In the genomic region with DNA sequence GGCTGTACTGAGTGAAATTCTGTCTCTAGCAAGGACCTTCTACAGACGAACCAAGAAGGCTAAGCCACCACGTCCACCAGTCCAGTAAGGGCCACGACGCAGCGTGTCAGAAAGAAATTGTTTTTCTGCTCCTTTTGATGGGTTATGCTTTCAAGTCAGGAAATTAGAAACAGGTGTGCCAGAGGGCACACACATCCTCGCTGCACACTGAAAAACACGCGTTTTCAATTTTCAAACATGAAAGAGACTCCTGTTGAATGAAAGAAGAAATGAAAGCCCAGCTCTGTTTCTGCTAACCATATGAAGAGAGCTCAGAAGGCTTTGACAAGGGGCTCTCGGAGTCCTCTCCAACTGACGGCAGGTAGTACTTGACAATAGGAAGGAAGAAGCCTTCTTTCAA, we compare ENCODE assay signal across 15 mouse cellular contexts.
A peak's percentile ranks its signal among the peaks of the same experiment; 100 is the strongest.
DNase-seq lines count a peak whose midpoint lies in the region; ATAC-seq lines count a peak whose summit lies in the region.
"Had no signal": no experiment of that assay in that cellular context is flagged by ENCODE, and none has a peak within 500 bp of the region (broad histone marks: within the 10 kb centered on the region; RNA-seq: fewer than 3 reads in every experiment).

No protein-coding gene starts in this region.

- no peak overlapping the region for H3K9ac ChIP-seq in midbrain, embryonic 15.5 days
- no peak overlapping the region for H3K9ac ChIP-seq in midbrain, embryonic 16.5 days (ENCODE audit: low read depth, low read length)
- no peak overlapping the region for H3K9ac ChIP-seq in limb, embryonic 11.5 days (ENCODE audit: low read length)
- H3K9ac ChIP-seq: forebrain, embryonic 12.5 days; lung, embryonic 15.5 days; stomach, embryonic 15.5 days had no signal

- peak; percentile 6 for DNase-seq in embryo, embryonic 9.5 days (ENCODE audit: extremely low spot score)
- peak; percentile 69 for DNase-seq in limb, embryonic 11.5 days (ENCODE audit: low spot score)
- DNase-seq in thymus, postnatal 25 days, result peak; percentile 59
- no peak for DNase-seq in right cerebral cortex, postnatal 14 days
- DNase-seq in cerebellum, adult 9-10 months, result no peak
- DNase-seq in left cerebral cortex, adult 11 months (ENCODE audit: low spot score), result no peak
- DNase-seq: cerebellum, postnatal 10 days; heart, postnatal 4 days; left cerebral cortex, postnatal 4 days had no signal

- H3K36me3 ChIP-seq in midbrain, embryonic 15.5 days (replicated peaks), result no peaks in the 10 kb centered on the region
- H3K36me3 ChIP-seq in midbrain, embryonic 16.5 days (ENCODE audit: control insufficient read depth, insufficient read depth, low read length), result no peaks in the 10 kb centered on the region
- no peaks in the 10 kb centered on the region for H3K36me3 ChIP-seq in limb, embryonic 11.5 days (ENCODE audit: control insufficient read depth, insufficient read depth, low read length)
- H3K36me3 ChIP-seq: lung, embryonic 15.5 days; stomach, embryonic 15.5 days had no signal

- no peak overlapping the region for H3K4me3 ChIP-seq in midbrain, embryonic 15.5 days
- H3K4me3 ChIP-seq in midbrain, embryonic 16.5 days (ENCODE audit: low read depth, low read length), result no peak overlapping the region
- H3K4me3 ChIP-seq in limb, embryonic 11.5 days (ENCODE audit: low read depth, low read length), result no peak overlapping the region
- H3K4me3 ChIP-seq: forebrain, embryonic 12.5 days; lung, embryonic 15.5 days; stomach, embryonic 15.5 days had no signal

- H3K27me3 ChIP-seq in midbrain, embryonic 15.5 days (replicated peaks), result no peaks in the 10 kb centered on the region
- no peaks in the 10 kb centered on the region for H3K27me3 ChIP-seq in midbrain, embryonic 16.5 days (ENCODE audit: control insufficient read depth, insufficient read depth, low read depth, low read length)
- H3K27me3 ChIP-seq in limb, embryonic 11.5 days (ENCODE audit: control insufficient read depth, insufficient read depth, low read length), result no peaks in the 10 kb centered on the region
- H3K27me3 ChIP-seq: forebrain, embryonic 12.5 days; lung, embryonic 15.5 days; stomach, embryonic 15.5 days had no signal

- no peaks in the 10 kb centered on the region for H3K4me1 ChIP-seq in midbrain, embryonic 15.5 days
- no peaks in the 10 kb centered on the region for H3K4me1 ChIP-seq in midbrain, embryonic 16.5 days (ENCODE audit: control insufficient read depth, insufficient read depth, low read length)
- H3K4me1 ChIP-seq in limb, embryonic 11.5 days (ENCODE audit: control insufficient read depth, insufficient read depth, low read length), result peaks cover 10% of the 10 kb centered on the region
- H3K4me1 ChIP-seq: forebrain, embryonic 12.5 days; stomach, embryonic 15.5 days had no signal

- 84% methylated on average over 10 of the region's 10 CpGs for WGBS in midbrain, embryonic 15.5 days
- 75% methylated on average over 10 of the region's 10 CpGs for WGBS in midbrain, embryonic 16.5 days
- WGBS in limb, embryonic 11.5 days, result 12% methylated on average over 10 of the region's 10 CpGs

- no peak overlapping the region for H3K27ac ChIP-seq in midbrain, embryonic 15.5 days
- H3K27ac ChIP-seq in midbrain, embryonic 16.5 days (ENCODE audit: low read length), result no peak overlapping the region
- H3K27ac ChIP-seq in limb, embryonic 11.5 days (replicated peaks; ENCODE audit: low read depth, low read length), result peak overlapping the region; percentile 72
- H3K27ac ChIP-seq: forebrain, embryonic 12.5 days; lung, embryonic 15.5 days; stomach, embryonic 15.5 days had no signal

- no peaks in the 10 kb centered on the region for H3K9me3 ChIP-seq in midbrain, embryonic 15.5 days
- no peaks in the 10 kb centered on the region for H3K9me3 ChIP-seq in midbrain, embryonic 16.5 days (replicated peaks; ENCODE audit: control insufficient read depth, low read length, poor library complexity, severe bottlenecking)
- no peaks in the 10 kb centered on the region for H3K9me3 ChIP-seq in limb, embryonic 11.5 days (ENCODE audit: control insufficient read depth, low read length)
- H3K9me3 ChIP-seq: forebrain, embryonic 12.5 days; lung, embryonic 15.5 days; stomach, embryonic 15.5 days had no signal

- ATAC-seq in midbrain, embryonic 15.5 days (replicated peaks), result peak; percentile 65; the same call in 1 of the 2 replicates
- no peak for ATAC-seq in midbrain, embryonic 16.5 days
- peak; percentile 75 for ATAC-seq in limb, embryonic 11.5 days (ENCODE audit: insufficient number of reproducible peaks, low FRiP score, low TSS enrichment, low read depth)

- no peak overlapping the region for H3K4me2 ChIP-seq in midbrain, embryonic 15.5 days
- H3K4me2 ChIP-seq in midbrain, embryonic 16.5 days (ENCODE audit: low read length), result no peak overlapping the region
- H3K4me2 ChIP-seq in limb, embryonic 11.5 days (ENCODE audit: low read depth, severe bottlenecking), result no peak overlapping the region
- H3K4me2 ChIP-seq: forebrain, embryonic 12.5 days; lung, embryonic 15.5 days; midbrain, embryonic 11.5 days; stomach, embryonic 15.5 days had no signal

Comparison
In these comparisons a context has a peak if more than half of its experiments do, and no peak if none do; other contexts are left out.
1. DNase-seq: peak in embryo, embryonic 9.5 days (single experiment), limb, embryonic 11.5 days (single experiment) and thymus, postnatal 25 days (single experiment); none in right cerebral cortex, postnatal 14 days (single experiment), cerebellum, adult 9-10 months (single experiment) and left cerebral cortex, adult 11 months (single experiment).